Mouse (Mus musculus): Measurements from ENCODE around the gene Tnfsf11.

- TF ChIP-seq CTCF (IDR thresholded peaks at IDR 0.05; ENCODE audit: control insufficient read depth, insufficient read depth, insufficient read length) (no peak), MYOD1 (IDR thresholded peaks at IDR 0.05; ENCODE audit: control insufficient read depth, insufficient read length, low read depth) (no peak)
Observed at GRCm38 (mm10) chr14:78323356-78323755, 15.5 kb upstream of the Tnfsf11 start.
